Mouse (Mus musculus) C2C12 (cell line): ENCODE data around the gene Lingo2. TPM values are rescaled to one million over a fixed set of nuclear protein-coding genes. Genes with fewer than 3 reads are reported as not detected.

Source experiments
- H3K27me3 ChIP-seq: one replicate; pipeline ENCODE4 v1.6.1; 2011; ENCODE audit not compliant: control insufficient read depth, insufficient read depth, insufficient read length
- H3K36me3 ChIP-seq: one replicate; pipeline ENCODE4 v1.6.1; 2011; ENCODE audit not compliant: control insufficient read depth, insufficient read depth
- H3K4me3 ChIP-seq: one replicate; pipeline ENCODE4 v1.5.1; 2011; ENCODE audit warnings: mild to moderate bottlenecking, control low read depth; ENCODE audit not compliant: poor library complexity, insufficient read depth, severe bottlenecking
- H3K79me2 ChIP-seq: one replicate; pipeline ENCODE4 v1.6.1; 2011; ENCODE audit not compliant: control insufficient read depth, insufficient read depth
- H3K79me3 ChIP-seq: one replicate; pipeline ENCODE4 v1.6.1; 2011; ENCODE audit warnings: low read depth, control low read depth
- H3ac ChIP-seq: one replicate; pipeline ENCODE3; 2011; ENCODE audit warnings: low read depth; ENCODE audit not compliant: control insufficient read depth, insufficient read length
- CEBPB ChIP-seq: IDR thresholded peaks from one replicate; pipeline ENCODE4 v1.6.1; 2011; ENCODE audit warnings: low read depth, mild to moderate bottlenecking, control low read depth, moderate library complexity
- CTCF ChIP-seq: IDR thresholded peaks from one replicate; pipeline ENCODE4 v1.5.1; 2011; ENCODE audit not compliant: control insufficient read depth, insufficient read depth, insufficient read length
- FOSL1 ChIP-seq: IDR thresholded peaks from one replicate; pipeline ENCODE4 v1.8.0; 2011; ENCODE audit warnings: mild to moderate bottlenecking, low read length; ENCODE audit not compliant: poor library complexity, insufficient read depth, severe bottlenecking
- MAX ChIP-seq: IDR thresholded peaks from one replicate; pipeline ENCODE4 v1.6.1; 2011; ENCODE audit warnings: mild to moderate bottlenecking, control low read depth
- MYOD1 ChIP-seq: IDR thresholded peaks from one replicate; pipeline ENCODE4 v1.6.1; 2011; ENCODE audit warnings: low read depth; ENCODE audit not compliant: control insufficient read depth, insufficient read length
- MYOG ChIP-seq: IDR thresholded peaks from one replicate; pipeline ENCODE4 v1.6.1; 2011; ENCODE audit not compliant: control insufficient read depth, insufficient read length; ENCODE audit errors: extremely low read depth
- USF1 ChIP-seq: IDR thresholded peaks from one replicate; pipeline ENCODE4 v1.6.1; 2011; ENCODE audit warnings: low read depth, mild to moderate bottlenecking, control low read depth, moderate library complexity
- polyA plus RNA-seq: library from polyadenylated mRNA; unstranded; fragments of >200 nt; fragmentation: generic; extraction: Trizol; gene quantifications from one replicate; pipeline ENCODE4 v1.2.1, GENCODE M21; 2012; ENCODE audit warnings: missing spikeins

The Lingo2 gene
- polyA plus RNA-seq, 1 experiment, result 0.05 TPM

GRCm38 (mm10) chr4:36540664-36541360 lies 410.7 kb downstream of the Lingo2 start:
- H3K79me3 ChIP-seq, result no peaks in the 10 kb centered on the region
- TF ChIP-seq CTCF, result no peak
- TF ChIP-seq MYOD1, result no peak
- TF ChIP-seq CEBPB, result no peak
- TF ChIP-seq MYOG, result no peak
- no peak for TF ChIP-seq USF1
- TF ChIP-seq MAX, result no peak
- TF ChIP-seq FOSL1, result no peak
- no peaks in the 10 kb centered on the region for H3K27me3 ChIP-seq

GRCm38 (mm10) chr4:36533895-36534294 lies 417.7 kb downstream of the Lingo2 start:
- Histone ChIP-seq H3ac (no peak overlapping the region), H3K36me3 (no peaks in the 10 kb centered on the region), H3K79me2 (no peaks in the 10 kb centered on the region), H3K27me3 (no peaks in the 10 kb centered on the region), H3K4me3 (no peak overlapping the region), H3K79me3 (no peaks in the 10 kb centered on the region)
- TF ChIP-seq MYOG (no peak), CEBPB (no peak), USF1 (no peak), CTCF (no peak), MYOD1 (no peak)

More at GRCm38 (mm10) chr4:36540664-36541360, 410.7 kb downstream of the Lingo2 start:
- no peak overlapping the region for H3ac ChIP-seq
- H3K4me3 ChIP-seq, result no peak overlapping the region
- H3K36me3 ChIP-seq, result no peaks in the 10 kb centered on the region
- H3K79me2 ChIP-seq, result no peaks in the 10 kb centered on the region

- H3K4me3 ChIP-seq, result no peak overlapping the region
- no peaks in the 10 kb centered on the region for H3K79me2 ChIP-seq
- no peak for TF ChIP-seq MYOD1
- TF ChIP-seq CEBPB, result no peak
- TF ChIP-seq USF1, result no peak
- TF ChIP-seq CTCF, result no peak
- no peaks in the 10 kb centered on the region for H3K27me3 ChIP-seq
- H3K79me3 ChIP-seq, result no peaks in the 10 kb centered on the region
- H3ac ChIP-seq, result no peak overlapping the region
- H3K36me3 ChIP-seq, result no peaks in the 10 kb centered on the region
Measured at GRCm38 (mm10) chr4:36490255-36490654, 461.3 kb downstream of the Lingo2 start.

GRCm38 (mm10) chr4:36435211-36435610 lies 516.3 kb downstream of the Lingo2 start:
- no peaks in the 10 kb centered on the region for H3K36me3 ChIP-seq
- H3K79me3 ChIP-seq, result no peaks in the 10 kb centered on the region
- no peaks in the 10 kb centered on the region for H3K79me2 ChIP-seq
- H3K4me3 ChIP-seq, result no peak overlapping the region
- no peak overlapping the region for H3ac ChIP-seq
- TF ChIP-seq CEBPB (no peak), MAX (no peak), FOSL1 (no peak), MYOD1 (no peak), CTCF (no peak), USF1 (no peak), MYOG (no peak)
- no peaks in the 10 kb centered on the region for H3K27me3 ChIP-seq

- Histone ChIP-seq H3K4me3 (no peak overlapping the region), H3K36me3 (no peaks in the 10 kb centered on the region), H3K79me3 (no peaks in the 10 kb centered on the region), H3K27me3 (no peaks in the 10 kb centered on the region), H3K79me2 (no peaks in the 10 kb centered on the region), H3ac (no peak overlapping the region)
- TF ChIP-seq CEBPB (no peak), MYOD1 (no peak), FOSL1 (no peak), USF1 (no peak), CTCF (no peak), MAX (no peak), MYOG (no peak)
Measured at GRCm38 (mm10) chr4:36426192-36426591, 525.4 kb downstream of the Lingo2 start.

GRCm38 (mm10) chr4:36407350-36407749 lies 544.2 kb downstream of the Lingo2 start:
- Histone ChIP-seq H3K27me3 (no peaks in the 10 kb centered on the region), H3K36me3 (no peaks in the 10 kb centered on the region), H3ac (no peak overlapping the region), H3K79me2 (no peaks in the 10 kb centered on the region), H3K79me3 (no peaks in the 10 kb centered on the region), H3K4me3 (no peak overlapping the region)
- no peak for TF ChIP-seq MYOD1
- no peak for TF ChIP-seq CEBPB
- no peak for TF ChIP-seq FOSL1
- no peak for TF ChIP-seq CTCF
- TF ChIP-seq MAX, result no peak
- no peak for TF ChIP-seq MYOG
- TF ChIP-seq USF1, result no peak
